Mouse (Mus musculus) testis, adult 2 months (tissue): ENCODE measurements around the gene Gm10644. TPM values are rescaled to one million over a fixed set of nuclear protein-coding genes. Genes with fewer than 3 reads are reported as not detected.
A peak's percentile ranks its signal among the peaks of the same experiment; 100 is the strongest.

Experiments used
- H3K27ac ChIP-seq: fragments of 200-500 bp; 2 replicates; pipeline ENCODE4 v1.5.1; 2012; ENCODE audit warnings: low read depth, low read length; ENCODE audit not compliant: control insufficient read depth, insufficient read depth
- H3K27me3 ChIP-seq: fragments of 200-500 bp; 2 replicates; pipeline ENCODE4 v1.6.1; 2012; ENCODE audit warnings: mild to moderate bottlenecking, low read length, moderate library complexity; ENCODE audit not compliant: control insufficient read depth, insufficient read depth
- H3K36me3 ChIP-seq: fragments of 200-500 bp; 2 replicates; pipeline ENCODE4 v1.6.1; 2012; ENCODE audit warnings: mild to moderate bottlenecking, low read length; ENCODE audit not compliant: control insufficient read depth, insufficient read depth
- H3K4me1 ChIP-seq: fragments of 200-500 bp; 2 replicates; pipeline ENCODE4 v1.6.1; 2012; ENCODE audit warnings: low read length; ENCODE audit not compliant: control insufficient read depth, insufficient read depth
- H3K4me3 ChIP-seq: fragments of 200-500 bp; 2 replicates; pipeline ENCODE4 v1.5.1; 2012; ENCODE audit warnings: low read depth, mild to moderate bottlenecking, low read length, moderate library complexity, mixed read lengths; ENCODE audit not compliant: control insufficient read depth
- CTCF ChIP-seq: fragments of 200-500 bp; IDR thresholded peaks from 2 replicates; pipeline ENCODE4 v1.5.1; 2012; ENCODE audit warnings: low read depth, mild to moderate bottlenecking, inconsistent platforms, low read length, moderate library complexity; ENCODE audit not compliant: control insufficient read depth, insufficient read depth, insufficient replicate concordance
- POLR2A ChIP-seq: fragments of 200-500 bp; IDR thresholded peaks from 2 replicates; pipeline ENCODE4 v1.6.1; 2012; ENCODE audit warnings: low read depth, mild to moderate bottlenecking, inconsistent platforms, low read length, moderate library complexity; ENCODE audit not compliant: control insufficient read depth
- polyA plus RNA-seq: library from polyadenylated mRNA; depleted of rRNA; stranded (reverse); fragments of >200 nt; gene quantifications from 2 replicates; pipeline ENCODE4 v1.2.3, GENCODE M21; 2012

Gene Gm10644
- polyA plus RNA-seq, 1 experiment: 14.9 TPM

DNA sequence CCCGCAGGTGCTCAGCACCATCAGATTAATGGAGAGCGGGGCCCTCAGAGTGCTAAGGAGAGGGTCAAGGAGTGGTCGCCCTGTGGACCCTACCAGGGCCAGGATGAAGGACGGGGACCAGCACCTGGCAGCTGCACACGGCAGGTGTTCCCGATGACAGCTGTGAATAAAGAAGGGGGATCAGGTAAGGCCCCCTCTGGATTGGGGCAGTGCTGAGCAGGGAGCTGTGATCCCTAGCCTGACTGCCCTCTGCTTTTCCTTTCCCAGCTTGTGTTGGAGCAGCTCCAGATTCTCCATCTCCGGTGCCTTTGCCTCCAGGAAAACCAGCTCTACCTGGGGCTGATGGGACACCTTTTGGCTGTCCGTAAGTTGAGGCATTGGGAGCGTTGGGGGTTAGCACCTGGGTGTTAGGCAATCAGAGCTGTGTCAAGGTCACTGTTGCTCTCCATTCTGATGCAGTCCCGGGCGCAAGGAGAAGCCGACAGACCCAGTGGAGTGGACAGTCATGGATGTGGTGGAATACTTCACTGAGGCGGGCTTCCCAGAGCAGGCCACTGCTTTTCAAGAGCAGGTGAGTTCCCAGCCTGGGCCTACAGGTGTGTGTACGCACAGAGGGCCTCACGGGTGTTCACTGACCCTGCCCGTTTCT lies 44.2 kb upstream of the Gm10644 start:
- Histone ChIP-seq H3K4me1 (peaks cover 44% of the 10 kb centered on the region), H3K27me3 (no peaks in the 10 kb centered on the region), H3K27ac (peak overlapping the region; percentile 36; the same call in 1 of the 2 replicates), H3K36me3 (no peaks in the 10 kb centered on the region), H3K4me3 (no peak overlapping the region)
- TF ChIP-seq POLR2A (no peak), CTCF (no peak)

DNA sequence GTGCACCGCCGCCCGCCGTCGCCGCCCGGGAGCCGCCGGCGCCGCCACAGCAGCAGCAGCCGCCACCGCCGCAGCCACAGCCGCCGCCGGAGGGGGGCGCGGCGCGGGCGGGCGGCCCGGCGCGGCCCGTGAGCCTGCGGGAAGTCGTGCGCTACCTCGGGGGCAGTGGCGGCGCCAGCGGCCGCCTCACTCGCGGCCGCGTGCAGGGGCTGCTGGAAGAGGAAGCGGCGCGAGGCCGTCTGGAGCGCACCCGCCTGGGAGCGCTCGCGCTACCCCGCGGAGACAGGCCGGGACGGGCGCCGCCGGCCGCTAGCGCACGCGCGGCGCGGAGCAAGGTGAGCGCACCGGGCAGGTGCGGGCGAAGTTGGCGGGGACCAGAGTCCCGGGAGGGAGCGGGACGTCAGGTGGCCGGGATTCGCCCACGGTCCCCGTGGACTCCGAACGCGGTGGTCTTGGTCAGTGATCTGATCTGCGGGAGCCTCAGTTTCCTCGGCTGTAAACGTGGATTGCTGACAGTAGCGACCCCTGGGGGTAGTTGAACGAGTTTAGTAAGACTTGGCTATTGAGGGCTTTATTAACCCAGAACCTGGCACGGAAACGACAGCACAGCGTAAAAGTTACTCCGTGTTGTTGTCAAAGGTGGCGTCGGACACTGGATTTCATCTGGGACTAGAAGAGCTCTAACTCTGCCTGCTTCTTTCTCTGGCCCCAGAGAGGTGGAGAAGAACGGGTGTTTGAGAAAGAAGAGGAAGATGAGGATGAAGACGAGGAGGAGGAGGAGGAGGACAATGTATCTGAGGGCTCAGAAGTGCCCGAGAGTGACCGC lies 43.4 kb upstream of the Gm10644 start:
- H3K4me3 ChIP-seq: peak overlapping the region; percentile 85
- no peaks in the 10 kb centered on the region for H3K36me3 ChIP-seq
- TF ChIP-seq CTCF (no peak), POLR2A (no peak)
- no peaks in the 10 kb centered on the region for H3K27me3 ChIP-seq
- peaks cover 40% of the 10 kb centered on the region for H3K4me1 ChIP-seq
- H3K27ac ChIP-seq: peak overlapping the region; percentile 36

GRCm38 (mm10) chr8:83997511-83998141 lies 42.6 kb upstream of the Gm10644 start, which contains the start of gene Samd1:
Samd1 (plus strand) TSS chr8:83997672.
- Histone ChIP-seq H3K27ac (peak within 1 kb of the TSS; percentile 75), H3K27me3 (no peaks in the 10 kb centered on the region), H3K4me3 (peak within 1 kb of the TSS; percentile 89), H3K36me3 (no peaks in the 10 kb centered on the region), H3K4me1 (peaks cover 35% of the 10 kb centered on the region)
- TF ChIP-seq POLR2A (no peak), CTCF (no peak)

- H3K4me3 ChIP-seq: peak overlapping the region; percentile 89
- peak overlapping the region; percentile 75 for H3K27ac ChIP-seq
- H3K36me3 ChIP-seq: no peaks in the 10 kb centered on the region; the same call in 1 of the 2 replicates
- H3K27me3 ChIP-seq: no peaks in the 10 kb centered on the region
- H3K4me1 ChIP-seq: peaks cover 30% of the 10 kb centered on the region
- TF ChIP-seq POLR2A: peak; percentile 67
- no peak for TF ChIP-seq CTCF
Measured at GRCm38 (mm10) chr8:83996567-83997505, 41.8 kb upstream of the Gm10644 start.

GRCm38 (mm10) chr8:83995973-83996372 lies 41.0 kb upstream of the Gm10644 start:
- Histone ChIP-seq H3K27ac (no peak overlapping the region), H3K4me1 (peaks cover 21% of the 10 kb centered on the region), H3K36me3 (peaks cover 5% of the 10 kb centered on the region), H3K4me3 (no peak overlapping the region), H3K27me3 (no peaks in the 10 kb centered on the region)
- TF ChIP-seq POLR2A: no peak

DNA sequence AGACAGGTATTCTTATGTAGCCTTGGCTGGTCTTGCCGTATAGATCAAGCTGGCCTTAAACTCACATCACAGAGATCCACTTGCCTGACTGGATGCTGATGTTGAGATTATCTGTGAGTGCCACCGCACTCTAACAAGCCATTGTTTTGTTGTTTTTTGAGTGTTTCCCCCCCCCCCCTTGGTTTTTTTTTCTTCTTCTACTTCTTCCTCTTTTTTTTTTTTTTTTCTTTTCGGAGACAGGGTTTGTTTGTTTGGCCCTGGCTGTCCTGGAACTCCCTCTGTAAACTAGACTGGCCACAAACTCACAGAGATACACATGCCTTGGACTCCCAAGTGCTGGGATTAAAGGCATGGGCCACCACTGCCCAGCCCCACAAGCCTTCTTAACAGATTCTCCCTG lies 39.0 kb upstream of the Gm10644 start:
- peaks cover 17% of the 10 kb centered on the region for H3K4me1 ChIP-seq
- no peak overlapping the region for H3K27ac ChIP-seq
- H3K4me3 ChIP-seq: no peak overlapping the region
- H3K36me3 ChIP-seq: peaks cover 5% of the 10 kb centered on the region
- TF ChIP-seq CTCF (no peak), POLR2A (no peak)
- H3K27me3 ChIP-seq: no peaks in the 10 kb centered on the region
